Mouse (Mus musculus): ENCODE data around the gene Gm21981.

Gene Gm21981

DNA sequence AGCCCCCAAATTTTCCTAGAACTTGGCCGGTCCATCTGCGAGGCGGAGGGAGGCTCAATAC lies at the start of gene Gm21981:
Gene Gm21981 (minus strand): TSS at position 14 of the 61 bp plus-strand sequence.
- no peak for DNase-seq

DNA sequence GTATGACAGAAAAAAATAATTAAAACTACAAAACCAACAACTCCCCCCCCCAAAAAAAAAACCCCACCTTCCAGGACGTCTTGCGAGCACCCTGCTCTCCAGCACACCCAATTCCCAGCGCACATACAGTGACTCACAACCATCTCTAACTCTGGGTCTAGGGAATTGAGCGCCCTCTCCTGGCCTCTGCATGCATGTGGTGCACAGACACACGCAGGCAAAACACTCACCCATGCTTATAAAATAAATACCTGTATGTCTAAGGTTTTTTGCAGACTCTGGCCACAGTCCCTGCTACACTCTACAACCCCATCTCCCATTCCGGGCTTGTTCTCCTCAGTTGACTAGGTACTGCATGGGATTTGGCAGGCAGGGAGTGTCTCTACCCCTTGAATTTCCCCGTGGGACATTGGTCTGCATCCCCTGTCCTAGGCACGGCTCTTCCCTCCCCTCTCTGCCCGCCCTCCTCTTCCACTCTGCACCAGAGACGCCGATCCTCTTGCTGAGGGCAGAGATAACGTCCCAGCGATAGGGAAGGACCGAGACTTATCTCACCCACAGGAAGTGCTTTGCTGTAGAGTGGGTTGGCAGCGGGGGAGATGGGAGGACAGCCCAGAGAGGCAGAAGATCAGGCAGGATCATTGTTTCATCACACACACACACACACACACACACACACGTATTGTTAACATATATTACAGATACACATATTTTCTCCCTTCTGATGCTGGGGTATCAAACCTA lies 48.9 kb upstream of the Gm21981 start:
- peak; percentile 68 to 74 for DNase-seq

DNA sequence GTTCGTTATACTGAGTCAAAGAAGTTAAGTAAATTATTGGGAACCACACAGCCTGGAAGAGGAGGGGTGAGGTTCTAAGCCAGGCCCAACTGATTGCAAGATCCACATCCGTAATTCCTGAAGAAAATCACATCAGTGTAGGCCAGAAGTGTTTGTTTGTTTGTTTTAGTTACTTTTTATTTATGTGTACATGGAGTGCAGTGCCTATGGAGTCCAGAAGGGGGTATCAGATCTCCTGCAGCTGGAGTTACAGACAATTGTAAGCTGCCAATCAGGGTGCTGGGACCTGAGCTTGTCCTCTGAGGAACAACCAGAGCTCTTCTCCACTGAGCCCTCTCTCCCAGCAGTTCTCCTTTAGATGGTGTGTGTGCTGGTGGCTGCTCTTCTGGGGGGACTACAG lies 45.9 kb upstream of the Gm21981 start:
- DNase-seq, result peak in 1 of 2 experiments; percentile 33

DNA sequence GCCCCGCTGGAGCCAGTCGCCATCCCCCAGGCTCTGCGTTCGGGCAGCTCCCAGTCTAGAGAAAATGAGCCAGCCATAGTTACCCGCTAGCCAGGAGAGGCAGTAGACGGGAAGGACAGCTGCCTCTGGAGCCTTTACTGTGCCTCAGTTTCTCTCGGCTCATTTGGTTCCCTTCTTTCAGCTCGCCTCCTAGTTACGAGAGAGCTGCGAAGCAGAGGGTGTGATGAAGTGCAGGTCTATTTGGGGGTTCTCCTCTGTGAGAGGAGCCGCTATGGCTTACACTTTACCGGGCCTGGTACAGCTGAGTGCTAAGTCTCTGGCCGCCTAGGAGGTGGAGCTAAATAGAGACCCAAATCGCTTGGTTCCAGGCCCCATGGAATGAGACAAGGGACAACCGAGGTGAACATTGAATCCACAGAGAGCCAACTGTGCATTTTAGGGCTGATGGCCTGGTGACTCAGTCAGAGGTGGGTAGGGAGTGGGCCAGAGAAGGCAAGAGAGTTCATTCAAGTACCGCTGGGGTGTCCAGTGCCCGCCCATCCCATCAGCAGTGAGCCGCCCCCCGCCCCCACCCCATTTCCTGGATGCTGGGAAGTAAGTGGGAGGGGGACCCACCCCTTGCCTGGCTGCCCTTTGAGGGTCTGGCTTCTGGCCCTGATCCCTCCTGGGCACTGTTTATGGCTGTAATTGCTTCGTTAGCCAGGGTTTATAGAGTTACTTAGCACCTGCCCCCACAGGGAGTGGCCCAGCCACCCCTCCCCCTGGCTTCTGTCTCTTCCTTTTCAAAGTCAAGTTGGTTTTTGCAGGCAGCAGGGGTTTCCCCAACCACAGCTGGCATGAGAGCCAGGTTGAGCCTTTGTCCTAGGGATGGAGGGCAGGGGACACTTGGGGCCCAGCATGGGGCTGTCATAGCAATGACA lies 44.9 kb upstream of the Gm21981 start:
- DNase-seq, result peak; percentile 77 to 81

DNA sequence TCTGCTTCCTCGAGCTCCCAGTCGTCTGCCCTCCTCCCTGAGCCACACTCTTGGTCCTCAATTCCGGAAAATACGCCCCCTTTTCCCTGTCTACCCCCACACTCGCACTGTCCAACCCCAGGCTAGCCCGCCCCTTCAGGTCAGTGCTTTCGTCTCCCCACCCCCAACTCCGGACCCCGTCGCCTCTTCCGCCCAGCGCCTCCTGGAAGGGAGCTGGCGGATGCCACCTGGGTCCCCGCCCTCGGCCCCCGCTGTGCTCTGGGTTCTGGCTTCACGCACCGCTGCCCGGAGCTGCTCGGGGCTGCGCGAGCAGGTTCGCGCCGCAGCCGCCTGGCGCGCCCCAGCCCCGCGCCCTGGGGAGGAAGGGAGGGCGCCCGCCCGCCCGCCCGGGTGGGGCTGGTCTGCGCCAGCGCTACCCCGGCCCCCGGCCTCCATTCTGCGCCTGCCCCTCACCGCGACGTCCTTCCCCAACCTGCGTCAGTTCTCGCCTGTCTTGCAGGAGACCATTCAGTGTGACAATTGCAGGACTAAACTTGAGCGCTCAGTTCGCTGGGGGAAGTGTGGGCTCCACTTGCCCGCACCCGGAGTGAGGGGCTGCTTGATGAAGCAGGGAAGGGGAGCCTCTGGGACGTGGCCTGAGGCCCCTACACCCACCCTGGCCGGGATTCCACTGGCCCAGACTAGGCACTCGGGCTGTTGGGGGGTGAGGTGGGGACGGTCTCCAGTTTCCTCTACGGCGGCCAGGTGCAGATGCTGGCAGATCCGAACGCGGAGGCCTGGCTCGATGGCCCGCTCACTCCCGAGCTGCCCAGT lies 44.0 kb upstream of the Gm21981 start:
- DNase-seq, result peak; percentile 90 to 91

DNA sequence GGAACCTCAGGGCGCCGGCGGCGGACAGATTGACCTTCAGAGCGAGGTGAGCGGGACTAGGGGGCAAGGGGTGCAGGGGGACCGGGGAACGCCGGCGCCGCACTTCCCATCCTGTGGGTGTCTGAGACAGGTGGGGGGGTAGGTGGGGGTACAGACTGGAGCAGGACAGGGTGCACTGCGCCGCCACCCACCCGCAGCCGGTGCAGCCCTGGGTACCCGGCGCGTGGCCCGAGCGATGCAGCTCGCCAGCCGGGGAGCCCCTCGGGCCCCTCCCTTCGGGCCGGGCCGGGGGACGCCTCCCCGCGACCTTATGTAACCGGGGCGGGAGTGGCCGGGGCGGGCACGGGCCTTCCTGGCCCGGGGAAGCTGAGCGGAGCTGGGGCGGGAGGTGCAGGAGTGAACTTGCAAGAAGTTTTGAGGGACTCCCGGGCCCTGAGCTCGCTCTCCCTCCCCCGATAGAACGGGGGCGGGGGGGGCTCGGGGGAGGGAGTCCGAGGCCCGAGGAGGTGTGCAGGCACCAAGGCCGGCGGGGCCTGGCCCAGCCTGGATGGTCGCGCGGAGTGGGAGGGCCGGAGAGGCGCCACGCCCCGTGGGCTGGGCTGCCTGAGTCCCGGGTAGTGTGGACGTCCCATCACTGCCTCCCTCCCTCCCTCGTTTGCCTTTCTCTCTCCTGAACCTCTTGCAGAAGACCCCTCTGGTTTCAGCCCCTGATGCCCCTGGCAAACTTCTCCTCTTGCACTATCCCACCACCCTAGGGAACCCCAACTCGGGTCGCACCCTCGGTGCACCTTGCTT lies 43.2 kb upstream of the Gm21981 start:
- DNase-seq, result peak; percentile 89 to 90

DNA sequence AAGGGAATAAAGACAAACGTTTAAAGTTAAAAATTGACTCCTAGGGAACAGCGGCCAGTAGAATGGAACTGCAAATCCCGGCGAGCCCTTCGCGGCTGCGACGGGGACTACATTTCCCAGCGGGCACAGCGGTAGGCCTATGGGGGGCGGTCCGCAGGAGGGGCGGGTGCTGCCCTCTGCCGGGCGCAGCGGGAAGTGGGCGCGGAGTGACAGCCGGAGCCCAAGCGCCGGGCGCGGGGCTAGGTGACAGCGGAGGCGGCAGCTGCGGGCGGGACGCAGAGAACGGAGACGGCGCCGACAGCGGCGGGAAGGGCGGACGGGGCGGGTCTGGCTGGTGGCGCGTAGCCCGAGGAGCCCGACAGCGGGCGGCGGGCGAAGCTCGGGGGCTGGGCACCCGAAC lies 42.6 kb upstream of the Gm21981 start, which contains the start of gene Tfeb:
Gene Tfeb (plus strand): TSS at position 175 of the 400 bp plus-strand sequence.
- peak; percentile 99 for DNase-seq

DNA sequence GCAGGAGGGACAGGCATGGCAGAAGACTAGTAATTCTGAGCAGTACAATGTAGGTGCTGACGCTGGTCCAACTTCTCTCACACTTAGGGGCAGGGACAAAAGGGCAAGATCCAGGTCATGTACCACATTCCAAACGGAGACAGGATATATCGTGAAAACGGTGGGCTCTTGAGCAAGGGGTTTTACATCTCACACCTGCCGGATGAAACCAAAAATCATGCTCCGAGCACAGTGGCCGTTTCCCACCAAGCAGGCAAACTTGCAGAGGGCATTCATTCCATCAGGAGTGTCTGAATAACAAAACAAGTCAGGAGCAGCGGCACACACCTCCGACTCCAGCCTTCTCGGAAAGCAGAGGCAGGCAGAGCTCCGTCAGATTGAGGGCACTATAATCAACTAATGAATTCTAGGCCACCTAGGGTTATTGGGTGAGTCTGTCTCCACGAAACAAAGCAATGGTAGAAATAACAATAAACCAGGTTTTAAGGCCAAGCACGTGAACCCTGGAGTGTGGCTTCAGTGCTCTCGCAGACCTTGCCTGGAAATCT lies 41.4 kb upstream of the Gm21981 start:
- no peak for DNase-seq

DNA sequence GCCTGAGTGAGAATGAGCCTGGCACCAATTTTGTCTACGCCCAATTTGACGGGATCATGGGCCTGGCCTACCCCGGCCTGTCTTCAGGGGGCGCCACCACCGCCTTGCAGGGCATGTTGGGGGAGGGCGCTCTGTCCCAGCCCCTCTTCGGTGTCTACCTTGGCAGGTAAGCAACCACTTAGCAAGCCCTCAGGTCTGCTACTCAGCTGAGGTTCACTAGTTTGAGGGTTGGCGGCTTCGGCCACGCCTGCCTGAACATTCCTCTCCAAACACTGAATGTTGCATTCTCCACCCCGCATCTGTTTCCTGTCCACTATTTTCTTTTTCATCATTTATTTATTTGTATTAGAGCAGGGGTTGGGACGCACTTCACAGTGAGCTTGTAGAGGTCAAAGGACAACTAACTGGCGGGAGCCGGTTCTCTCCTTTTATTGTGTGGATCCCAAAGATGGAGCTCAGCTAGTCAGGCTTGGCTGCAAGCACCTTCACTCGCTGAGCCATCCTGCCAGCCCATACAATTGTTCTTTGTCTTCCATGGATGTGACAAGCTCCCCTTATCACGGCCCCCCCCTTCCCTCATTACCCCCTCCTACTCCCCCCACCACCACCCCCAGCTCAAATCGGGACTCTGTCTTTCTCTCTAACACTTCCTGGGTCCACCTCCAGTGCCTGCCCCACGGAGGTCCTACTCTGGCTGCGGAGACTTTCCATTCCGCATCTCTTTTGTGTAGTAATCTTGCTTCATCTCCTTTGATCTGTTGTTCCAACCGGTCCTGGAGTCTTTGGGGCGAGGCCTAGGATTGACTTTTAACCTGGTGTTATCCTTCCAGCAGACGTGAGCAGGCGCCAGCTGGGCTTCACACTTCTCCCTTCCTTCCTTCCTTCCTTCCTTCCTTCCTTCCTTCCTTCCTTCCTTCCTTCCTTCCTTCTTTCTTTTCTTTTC lies 36.6 kb upstream of the Gm21981 start:
- DNase-seq, result no peak

DNA sequence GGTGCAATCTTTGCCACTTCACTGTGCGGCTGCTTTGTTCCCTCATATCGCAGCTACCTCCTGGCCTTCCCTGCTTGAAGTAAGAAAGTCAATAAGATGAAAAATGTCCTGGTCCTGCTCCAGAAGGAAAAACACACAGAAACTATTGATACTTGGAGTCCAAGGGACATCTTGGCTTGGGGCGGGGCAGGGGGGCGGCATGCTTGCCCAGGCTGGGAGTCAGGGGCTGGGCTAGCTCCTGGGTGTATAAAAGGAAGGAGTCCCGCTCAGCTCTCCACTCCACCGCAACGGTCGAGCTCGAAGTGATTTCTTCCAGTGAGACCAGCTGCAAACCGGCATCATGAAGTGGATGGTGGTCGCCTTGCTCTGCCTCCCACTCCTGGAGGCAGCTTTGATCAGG lies 32.3 kb upstream of the Gm21981 start, which contains the start of gene Pgc:
Gene Pgc (plus strand): TSS at position 277 of the 400 bp plus-strand sequence.
- no peak for DNase-seq

DNA sequence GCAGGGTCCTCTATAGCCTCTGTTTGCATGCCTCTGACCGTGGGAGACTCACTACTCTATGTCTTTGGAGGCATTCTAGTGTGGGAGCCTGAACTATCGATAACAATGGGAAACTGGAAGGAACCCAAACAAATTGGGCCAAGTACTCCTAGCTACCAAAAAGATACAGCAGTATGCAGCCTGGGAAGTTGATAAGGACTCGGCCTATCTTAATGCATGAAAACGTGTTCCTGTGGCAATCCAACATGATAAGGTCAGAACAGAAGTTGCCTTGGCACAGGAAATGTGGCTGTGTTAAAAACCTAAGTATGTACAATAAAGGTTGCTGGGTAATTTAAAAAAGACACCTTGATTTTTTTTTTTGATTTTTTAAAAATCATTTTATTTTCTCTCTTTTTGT lies 26.9 kb upstream of the Gm21981 start:
- DNase-seq, result no peak

DNA sequence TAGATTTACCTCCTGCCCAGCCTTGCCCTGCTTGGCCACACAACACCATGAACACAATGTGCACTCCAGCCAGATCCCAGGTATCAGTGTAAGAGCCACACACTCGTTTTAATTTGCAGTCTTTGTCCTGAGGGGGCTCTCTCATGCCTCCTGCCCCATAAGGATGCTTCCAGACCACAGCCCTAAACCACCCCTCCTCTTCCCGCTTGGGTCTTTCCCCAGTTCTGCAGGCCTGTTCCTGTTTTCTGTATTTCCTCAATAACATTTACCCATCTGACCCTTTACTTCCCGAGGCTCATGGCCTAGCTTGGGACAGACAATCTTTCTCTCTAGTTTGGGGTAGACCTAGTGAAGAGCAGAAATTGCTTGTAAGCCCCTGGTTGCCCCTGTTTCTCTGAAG lies 20.8 kb upstream of the Gm21981 start:
- no peak for DNase-seq

DNA sequence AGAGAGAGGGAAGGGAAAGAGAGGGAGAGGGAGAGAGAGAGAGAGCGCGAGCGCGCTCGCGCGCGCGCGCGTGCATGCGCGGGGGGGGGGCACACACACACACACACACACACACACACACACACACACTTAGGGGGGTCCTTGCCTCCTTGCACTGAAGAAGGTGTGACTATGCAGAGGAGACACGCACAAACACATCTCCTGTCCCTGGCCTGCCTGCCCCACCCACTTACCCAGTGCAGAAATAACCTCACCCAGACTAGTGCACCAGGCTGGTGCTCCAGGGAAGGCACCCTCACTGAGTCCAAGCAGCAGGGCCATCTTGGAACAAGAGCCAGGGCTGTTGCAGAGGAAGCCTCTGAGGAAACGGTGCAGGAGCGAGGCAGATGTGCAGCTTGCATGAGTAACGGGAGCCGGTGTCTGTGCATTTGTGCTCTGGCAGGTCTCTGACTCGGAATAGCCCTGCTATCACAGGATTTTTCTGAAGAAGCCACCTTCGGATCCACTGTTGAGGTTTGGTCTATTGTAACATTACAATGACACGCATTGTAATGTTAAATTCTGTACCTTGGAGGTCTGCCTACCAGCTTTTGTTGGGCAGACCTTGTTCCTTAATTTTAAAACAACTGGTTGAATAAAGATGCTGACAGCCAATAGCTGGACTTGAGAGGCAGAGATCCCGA lies 18.8 kb upstream of the Gm21981 start:
- no peak for DNase-seq

DNA sequence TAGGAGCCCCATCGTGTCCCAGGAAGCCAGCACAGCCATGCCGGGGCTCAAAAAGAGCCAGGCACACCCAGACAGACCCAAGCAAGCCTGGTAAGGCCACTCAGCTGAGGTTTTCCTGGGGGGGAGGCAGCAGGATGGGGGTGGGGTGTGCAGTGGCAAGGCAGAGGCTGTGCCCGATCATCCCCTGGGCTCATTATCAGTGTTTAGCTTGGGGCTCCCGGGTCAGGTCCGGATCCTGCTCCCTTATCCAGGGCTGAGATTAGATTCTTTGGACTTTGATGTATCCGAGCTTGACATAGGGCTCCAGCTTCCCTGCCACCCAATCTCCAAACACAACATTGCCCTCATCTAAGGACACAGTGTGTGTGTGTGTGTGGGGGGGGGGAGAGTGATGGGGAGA lies 17.6 kb upstream of the Gm21981 start:
- no peak for DNase-seq

DNA sequence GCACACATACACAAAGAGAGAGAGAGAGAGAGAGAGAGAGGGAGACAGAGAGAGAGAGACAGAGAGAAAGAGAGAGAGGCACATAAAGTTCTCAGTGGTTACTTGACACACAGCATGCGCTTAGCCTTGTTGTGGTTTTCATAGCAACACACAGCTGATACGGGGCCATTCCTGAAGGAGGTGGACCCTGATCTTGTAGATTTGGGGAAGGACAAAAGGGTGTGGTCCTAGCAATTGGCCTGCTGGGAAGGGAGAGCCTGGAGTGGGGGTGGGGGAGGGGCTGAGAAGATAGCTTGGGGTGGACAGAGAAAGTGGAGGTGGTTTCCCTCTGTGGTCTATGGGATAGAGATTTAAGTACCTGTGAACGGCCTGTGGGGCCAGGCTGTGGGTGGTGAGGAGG lies 15.8 kb upstream of the Gm21981 start:
- DNase-seq, result no peak

DNA sequence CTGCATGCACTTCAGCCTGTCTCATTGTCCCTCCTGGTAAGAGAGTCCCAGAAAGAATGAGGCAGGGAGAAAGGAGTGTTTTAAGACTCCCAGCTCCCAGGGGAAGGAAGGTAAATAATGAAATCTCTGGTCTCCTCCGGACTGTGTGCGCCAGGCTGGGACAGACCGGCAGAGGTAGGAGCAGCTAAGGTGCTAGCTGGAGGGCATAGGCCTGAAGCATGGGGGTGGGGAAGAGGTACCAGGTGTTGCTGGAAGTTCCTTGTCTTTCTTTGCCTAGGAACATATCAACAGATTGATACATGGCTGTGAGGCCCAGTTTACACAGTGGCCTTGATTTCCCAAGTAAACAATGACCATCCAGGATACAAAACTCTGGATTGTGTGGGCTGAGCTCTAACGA lies 14.7 kb upstream of the Gm21981 start:
- DNase-seq, result no peak

DNA sequence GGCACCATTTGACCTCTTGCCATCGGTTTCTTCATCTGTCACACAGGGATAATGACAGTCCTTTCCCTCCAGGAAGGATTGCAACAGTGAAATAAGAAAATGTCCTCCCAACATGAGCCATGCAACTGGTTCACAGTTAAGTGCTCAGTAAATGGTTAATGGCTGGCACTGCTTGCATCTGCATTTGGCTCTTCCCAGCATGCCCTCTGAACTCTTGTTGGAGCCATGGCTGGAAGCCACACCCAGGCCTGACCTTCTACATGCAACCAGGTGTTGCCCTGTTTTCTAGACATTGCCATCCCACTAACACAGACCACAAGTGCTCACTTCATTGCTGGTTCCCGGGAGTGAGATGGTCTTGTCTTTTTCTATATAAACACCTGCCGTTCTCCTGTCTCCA lies 13.7 kb upstream of the Gm21981 start:
- no peak for DNase-seq

DNA sequence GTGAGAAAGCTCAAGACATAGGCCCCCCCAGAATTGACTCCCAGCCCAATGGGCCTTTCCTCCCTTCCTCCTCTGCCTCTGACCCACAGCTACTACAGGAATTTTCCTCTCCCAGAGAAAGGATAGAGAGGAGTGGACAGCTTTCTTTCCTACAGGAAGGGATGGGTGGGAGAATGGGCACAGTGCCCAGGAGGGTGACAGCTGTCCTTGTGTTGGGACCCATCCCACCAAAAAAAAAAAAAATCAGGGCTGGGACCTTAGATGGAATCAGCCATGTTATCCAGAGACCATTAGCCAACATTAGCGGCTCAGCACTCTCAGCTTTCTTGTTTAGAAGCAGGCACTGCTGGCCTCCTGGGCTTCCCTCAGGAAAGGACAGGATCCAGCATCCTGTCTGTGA lies 11.9 kb upstream of the Gm21981 start:
- no peak for DNase-seq

DNA sequence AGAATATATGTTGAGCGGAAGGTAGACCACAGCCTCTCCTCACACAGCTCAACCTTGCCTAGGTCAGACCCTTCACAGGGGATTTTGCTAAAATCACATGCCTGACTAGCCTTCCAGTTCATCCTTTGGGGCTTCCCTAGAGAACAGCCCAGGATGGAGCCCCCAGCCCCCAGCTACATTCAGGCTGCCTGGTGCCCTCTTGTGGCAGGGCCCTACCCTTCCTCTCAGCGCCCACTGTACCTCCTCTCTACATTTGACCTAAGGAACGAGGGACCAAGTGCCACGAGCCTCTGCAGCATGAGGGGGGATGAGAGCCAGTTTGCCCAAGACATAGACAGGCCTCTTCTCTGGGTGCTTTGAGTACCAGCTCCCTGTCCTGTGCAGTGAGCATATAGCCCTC lies 10.4 kb upstream of the Gm21981 start:
- DNase-seq, result peak; percentile 19

DNA sequence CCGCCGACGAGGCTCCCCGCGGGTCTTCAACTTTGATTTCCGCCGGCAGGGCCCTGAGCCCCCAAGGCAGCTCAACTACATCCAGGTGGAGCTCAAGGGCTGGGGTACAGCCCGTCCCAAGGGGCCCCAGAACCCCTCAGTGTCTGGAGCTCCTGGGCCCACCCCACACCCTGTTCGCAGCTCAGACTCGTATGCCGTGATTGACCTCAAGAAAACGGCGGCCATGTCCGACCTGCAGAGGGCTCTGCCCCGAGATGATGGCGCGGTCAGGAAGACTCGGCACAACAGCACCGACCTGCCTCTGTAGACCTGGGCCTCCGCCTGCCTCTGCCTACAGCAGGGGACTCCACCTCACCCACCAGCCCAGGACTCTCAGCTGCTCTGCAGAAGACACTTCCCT lies 9.3 kb upstream of the Gm21981 start:
- DNase-seq, result no peak
